Mouse (Mus musculus): ENCODE data around the gene Chst5. TPM values are rescaled to one million over a fixed set of nuclear protein-coding genes. Genes with fewer than 3 reads are reported as not detected.
A peak's percentile ranks its signal among the peaks of the same experiment; 100 is the strongest.

Gene Chst5
- polyA plus RNA-seq, 1 experiment from 2014 or later: 1.4 TPM

DNA sequence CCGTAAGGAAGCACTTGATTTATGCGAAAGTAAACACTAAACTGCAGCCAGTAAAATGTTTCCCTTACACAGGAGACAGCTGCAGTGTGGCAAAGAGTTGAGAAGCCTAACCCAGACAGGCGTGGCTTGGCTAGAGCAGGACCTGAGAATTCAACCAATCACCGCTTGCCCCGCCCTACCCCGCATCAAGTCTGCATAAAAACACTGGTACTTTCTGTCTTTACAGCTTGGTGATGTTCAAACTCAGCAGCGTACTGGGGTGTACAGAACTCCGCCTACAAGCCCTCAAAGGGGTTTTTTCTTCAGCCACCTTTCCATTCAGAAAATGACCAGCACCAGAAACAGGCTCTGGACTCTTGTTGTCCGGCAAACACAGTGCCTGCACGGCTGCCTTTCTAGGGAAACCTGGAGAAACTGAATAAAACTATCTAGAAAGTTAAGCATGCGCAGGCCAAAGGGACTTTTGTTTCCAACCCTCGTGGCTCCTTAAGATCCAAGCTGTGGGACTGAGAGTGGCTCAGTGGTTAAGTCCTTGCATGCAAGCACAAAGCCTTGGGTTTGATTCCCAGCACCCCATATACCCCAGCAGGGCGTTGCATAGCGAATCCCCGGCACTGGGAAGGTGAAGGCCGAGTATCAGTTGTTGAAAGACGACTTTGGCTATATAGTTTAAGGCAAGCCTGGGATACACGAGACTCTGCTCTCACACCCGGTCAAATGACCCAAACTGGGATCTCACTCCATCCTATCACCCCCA lies 22.5 kb upstream of the Chst5 start:
- Histone ChIP-seq H3K9me3 (ENCODE audit: control insufficient read depth, low read length) (no peaks in the 10 kb centered on the region), H3K4me1 (ENCODE audit: control insufficient read depth, insufficient read depth, low read length) (peaks cover 9% of the 10 kb centered on the region), H3K4me3 (ENCODE audit: low read length) (peak overlapping the region; percentile 76), H3K27me3 (replicated peaks; ENCODE audit: control insufficient read depth, insufficient read depth, low read length) (no peaks in the 10 kb centered on the region), H3K27ac (ENCODE audit: low read length) (0 out of 2 replicates have a peak overlapping the region, but pooled peaks have one; percentile 0), H3K4me2 (ENCODE audit: low read depth, low read length) (peak overlapping the region; percentile 88), H3K9ac (ENCODE audit: low read depth, low read length) (peak overlapping the region; percentile 75), H3K36me3 (ENCODE audit: control insufficient read depth, insufficient read depth, low read length) (no peaks in the 10 kb centered on the region)
- 27% methylated on average over 19 of the region's 19 CpGs for WGBS
- ATAC-seq: peak; percentile 49

DNA sequence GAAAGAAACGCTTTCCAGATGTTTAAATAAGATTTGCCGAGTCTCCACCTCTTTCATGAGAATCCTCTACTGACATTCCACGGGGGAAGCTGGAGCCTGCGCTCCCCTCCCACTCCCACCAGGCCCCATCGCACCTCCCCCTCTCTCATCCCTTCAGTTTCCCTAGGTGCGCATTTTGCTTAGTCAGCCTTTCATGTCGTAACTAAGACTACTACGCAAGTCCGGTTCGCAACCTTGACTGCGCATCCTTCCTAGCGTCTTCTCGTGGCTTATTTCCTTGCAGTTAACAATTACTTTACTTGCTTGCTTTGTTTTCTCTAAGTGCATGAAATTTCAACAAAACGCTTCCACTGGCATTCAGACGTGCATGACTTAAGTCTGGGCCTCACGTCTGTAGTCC lies 21.5 kb upstream of the Chst5 start:
- Histone ChIP-seq H3K4me3 (ENCODE audit: low read length) (no peak overlapping the region), H3K27me3 (replicated peaks; ENCODE audit: control insufficient read depth, insufficient read depth, low read length) (no peaks in the 10 kb centered on the region), H3K27ac (ENCODE audit: low read length) (no peak overlapping the region), H3K4me2 (ENCODE audit: low read depth, low read length) (no peak overlapping the region), H3K4me1 (ENCODE audit: control insufficient read depth, insufficient read depth, low read length) (peaks cover 9% of the 10 kb centered on the region), H3K9ac (ENCODE audit: low read depth, low read length) (no peak overlapping the region), H3K36me3 (ENCODE audit: control insufficient read depth, insufficient read depth, low read length) (no peaks in the 10 kb centered on the region), H3K9me3 (ENCODE audit: control insufficient read depth, low read length) (no peaks in the 10 kb centered on the region)
- ATAC-seq: no peak
- 72% methylated on average over 16 of the region's 16 CpGs for WGBS

DNA sequence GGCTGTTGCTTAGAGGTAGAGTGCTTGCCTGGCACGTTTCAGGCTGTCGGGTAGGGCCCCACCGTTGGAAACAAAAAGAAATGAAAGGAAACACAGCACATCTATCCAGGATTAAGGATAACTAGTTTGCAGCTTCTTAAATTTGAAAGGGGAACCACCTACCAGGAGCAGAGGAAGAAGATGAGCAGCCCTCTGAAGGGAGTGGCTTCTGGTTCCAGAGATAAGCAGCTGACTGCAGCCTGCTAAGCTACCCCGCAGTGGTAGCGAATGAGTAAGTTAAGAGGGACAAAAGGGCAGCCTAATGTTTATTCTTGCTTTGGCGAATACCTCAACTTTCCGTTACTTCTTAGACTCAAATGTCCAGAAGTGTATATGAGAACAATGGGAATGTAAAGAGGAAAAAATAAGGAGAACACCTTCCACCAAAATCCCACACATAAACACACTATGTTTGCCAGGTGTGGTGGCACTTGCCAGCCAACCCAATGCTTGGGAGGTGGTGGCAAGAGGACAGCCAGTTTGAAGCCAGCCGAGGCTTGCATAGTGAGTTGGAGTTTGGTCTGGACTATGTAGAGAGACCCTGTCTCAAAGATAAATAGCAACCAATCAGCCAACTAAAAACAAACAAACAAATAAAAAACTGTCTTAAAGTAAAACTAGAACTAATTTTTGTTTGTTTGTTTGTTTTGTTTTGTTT lies 19.5 kb upstream of the Chst5 start:
- WGBS: 56% methylated on average over 8 of the region's 8 CpGs
- Histone ChIP-seq H3K27ac (ENCODE audit: low read length) (no peak overlapping the region), H3K9me3 (ENCODE audit: control insufficient read depth, low read length) (no peaks in the 10 kb centered on the region), H3K9ac (ENCODE audit: low read depth, low read length) (no peak overlapping the region), H3K4me1 (ENCODE audit: control insufficient read depth, insufficient read depth, low read length) (peaks cover 9% of the 10 kb centered on the region), H3K27me3 (replicated peaks; ENCODE audit: control insufficient read depth, insufficient read depth, low read length) (no peaks in the 10 kb centered on the region), H3K4me2 (ENCODE audit: low read depth, low read length) (no peak overlapping the region), H3K4me3 (ENCODE audit: low read length) (no peak overlapping the region), H3K36me3 (ENCODE audit: control insufficient read depth, insufficient read depth, low read length) (no peaks in the 10 kb centered on the region)
- no peak for ATAC-seq

DNA sequence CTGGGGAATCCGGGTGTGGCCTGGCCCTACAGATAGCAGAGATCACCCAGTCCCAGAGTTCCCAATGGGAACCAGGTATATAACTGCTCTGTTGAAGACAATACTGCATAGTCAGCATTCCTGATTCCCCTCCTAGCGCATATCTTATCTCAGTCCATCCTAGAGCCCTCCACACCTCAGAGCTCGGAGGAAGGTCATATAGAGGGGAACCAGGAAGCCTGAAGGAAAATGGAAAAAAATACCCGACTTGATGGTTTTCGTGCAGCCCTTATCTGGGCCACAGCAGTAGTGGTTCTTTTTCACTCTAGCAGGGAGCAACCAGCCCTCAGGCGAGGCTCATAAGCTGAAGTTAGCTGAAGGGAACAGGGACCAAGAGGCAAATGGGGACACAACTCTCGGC lies 14.7 kb upstream of the Chst5 start:
- H3K27ac ChIP-seq (ENCODE audit: low read length): peak overlapping the region; percentile 44; the same call in 1 of the 2 replicates
- H3K4me3 ChIP-seq (ENCODE audit: low read length): no peak overlapping the region
- WGBS: 59% methylated on average over 7 of the region's 7 CpGs
- ATAC-seq: peak; percentile 91
- H3K27me3 ChIP-seq (replicated peaks; ENCODE audit: control insufficient read depth, insufficient read depth, low read length): no peaks in the 10 kb centered on the region
- H3K4me2 ChIP-seq (ENCODE audit: low read depth, low read length): no peak overlapping the region
- H3K9ac ChIP-seq (ENCODE audit: low read depth, low read length): no peak overlapping the region
- no peaks in the 10 kb centered on the region for H3K9me3 ChIP-seq (ENCODE audit: control insufficient read depth, low read length)
- H3K36me3 ChIP-seq (ENCODE audit: control insufficient read depth, insufficient read depth, low read length): no peaks in the 10 kb centered on the region
- no peaks in the 10 kb centered on the region for H3K4me1 ChIP-seq (ENCODE audit: control insufficient read depth, insufficient read depth, low read length)

DNA sequence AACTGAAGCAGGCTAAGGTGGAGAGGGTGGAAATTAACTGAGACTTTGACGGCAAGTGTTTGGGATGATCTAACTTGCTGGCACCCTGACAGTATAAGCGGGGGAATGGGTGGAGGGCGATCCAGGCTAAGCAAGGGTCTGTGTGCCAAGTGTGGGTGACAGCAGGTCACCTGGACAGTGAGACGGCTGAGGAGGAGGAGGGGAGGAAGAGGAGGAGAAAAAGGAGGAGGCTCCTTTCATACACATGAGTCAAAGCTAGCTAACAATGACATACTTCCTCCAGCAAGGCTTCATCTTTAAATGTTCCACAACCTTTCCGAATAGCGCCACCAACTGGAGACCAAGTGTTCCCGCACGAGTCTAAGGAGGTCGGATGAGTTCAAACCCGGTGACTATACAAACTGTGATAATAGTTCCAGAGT lies 13.1 kb upstream of the Chst5 start:
- peak; percentile 36; the same call in 1 of the 2 replicates for ATAC-seq
- no peaks in the 10 kb centered on the region for H3K4me1 ChIP-seq (ENCODE audit: control insufficient read depth, insufficient read depth, low read length)
- H3K4me2 ChIP-seq (ENCODE audit: low read depth, low read length): no peak overlapping the region
- H3K36me3 ChIP-seq (ENCODE audit: control insufficient read depth, insufficient read depth, low read length): peaks cover 3% of the 10 kb centered on the region; the same call in 1 of the 2 replicates
- no peak overlapping the region for H3K4me3 ChIP-seq (ENCODE audit: low read length)
- 29% methylated on average over 10 of the region's 10 CpGs for WGBS
- no peak overlapping the region for H3K27ac ChIP-seq (ENCODE audit: low read length)
- no peaks in the 10 kb centered on the region for H3K9me3 ChIP-seq (ENCODE audit: control insufficient read depth, low read length)
- no peak overlapping the region for H3K9ac ChIP-seq (ENCODE audit: low read depth, low read length)
- H3K27me3 ChIP-seq (replicated peaks; ENCODE audit: control insufficient read depth, insufficient read depth, low read length): no peaks in the 10 kb centered on the region

DNA sequence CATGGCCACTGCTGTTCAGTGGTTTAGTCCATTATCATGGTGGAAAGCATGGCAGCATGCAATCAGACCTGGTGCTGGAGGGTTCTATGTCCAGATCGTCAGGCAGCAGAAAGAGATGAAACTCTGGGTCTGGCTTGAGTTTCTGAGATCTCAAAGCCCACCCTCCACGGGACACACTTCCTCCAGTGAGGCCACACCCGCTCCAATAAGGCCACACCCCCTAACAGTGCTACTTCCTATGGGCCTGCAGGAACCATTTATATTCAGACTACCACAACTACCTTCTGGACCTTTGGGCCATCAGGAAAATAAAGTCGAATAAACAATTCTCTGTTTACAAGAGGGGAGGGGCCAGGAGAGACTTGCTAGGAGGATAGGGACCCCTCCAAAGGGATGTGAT lies 10.7 kb upstream of the Chst5 start:
- Histone ChIP-seq H3K36me3 (ENCODE audit: control insufficient read depth, insufficient read depth, low read length) (peaks cover 3% of the 10 kb centered on the region; the same call in 1 of the 2 replicates), H3K27me3 (replicated peaks; ENCODE audit: control insufficient read depth, insufficient read depth, low read length) (no peaks in the 10 kb centered on the region), H3K27ac (ENCODE audit: low read length) (no peak overlapping the region), H3K4me3 (ENCODE audit: low read length) (no peak overlapping the region), H3K4me2 (ENCODE audit: low read depth, low read length) (no peak overlapping the region), H3K9me3 (ENCODE audit: control insufficient read depth, low read length) (no peaks in the 10 kb centered on the region), H3K4me1 (ENCODE audit: control insufficient read depth, insufficient read depth, low read length) (no peaks in the 10 kb centered on the region; the same call in 1 of the 2 replicates), H3K9ac (ENCODE audit: low read depth, low read length) (no peak overlapping the region)
- 76% methylated on average over 4 of the region's 4 CpGs for WGBS
- no peak for ATAC-seq

DNA sequence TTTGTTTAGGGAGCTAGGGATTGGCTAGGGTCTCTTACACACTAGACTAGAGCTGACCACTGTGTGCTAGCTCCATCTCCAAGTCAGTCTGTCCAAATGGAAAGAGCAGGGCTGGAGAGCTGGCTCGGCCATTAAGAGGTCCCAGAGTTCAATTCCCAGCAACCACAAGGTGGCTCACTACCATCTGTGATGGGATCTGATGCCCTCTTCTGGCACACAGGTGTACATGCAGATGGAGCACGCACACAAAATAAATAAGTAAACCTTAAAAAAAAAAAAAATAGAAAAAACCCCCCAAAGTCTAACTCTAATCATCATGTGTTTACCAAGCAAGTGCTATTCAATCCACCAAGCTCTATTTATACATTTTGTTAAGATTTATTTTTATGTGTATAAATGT lies 9.4 kb upstream of the Chst5 start:
- no peak for ATAC-seq
- WGBS: 85% methylated on average over 2 of the region's 2 CpGs
- H3K4me3 ChIP-seq (ENCODE audit: low read length): no peak overlapping the region
- H3K9ac ChIP-seq (ENCODE audit: low read depth, low read length): no peak overlapping the region
- peaks cover 3% of the 10 kb centered on the region; the same call in 1 of the 2 replicates for H3K36me3 ChIP-seq (ENCODE audit: control insufficient read depth, insufficient read depth, low read length)
- no peak overlapping the region for H3K4me2 ChIP-seq (ENCODE audit: low read depth, low read length)
- no peaks in the 10 kb centered on the region for H3K9me3 ChIP-seq (ENCODE audit: control insufficient read depth, low read length)
- no peak overlapping the region for H3K27ac ChIP-seq (ENCODE audit: low read length)
- no peaks in the 10 kb centered on the region; the same call in 1 of the 2 replicates for H3K4me1 ChIP-seq (ENCODE audit: control insufficient read depth, insufficient read depth, low read length)
- no peaks in the 10 kb centered on the region for H3K27me3 ChIP-seq (replicated peaks; ENCODE audit: control insufficient read depth, insufficient read depth, low read length)

DNA sequence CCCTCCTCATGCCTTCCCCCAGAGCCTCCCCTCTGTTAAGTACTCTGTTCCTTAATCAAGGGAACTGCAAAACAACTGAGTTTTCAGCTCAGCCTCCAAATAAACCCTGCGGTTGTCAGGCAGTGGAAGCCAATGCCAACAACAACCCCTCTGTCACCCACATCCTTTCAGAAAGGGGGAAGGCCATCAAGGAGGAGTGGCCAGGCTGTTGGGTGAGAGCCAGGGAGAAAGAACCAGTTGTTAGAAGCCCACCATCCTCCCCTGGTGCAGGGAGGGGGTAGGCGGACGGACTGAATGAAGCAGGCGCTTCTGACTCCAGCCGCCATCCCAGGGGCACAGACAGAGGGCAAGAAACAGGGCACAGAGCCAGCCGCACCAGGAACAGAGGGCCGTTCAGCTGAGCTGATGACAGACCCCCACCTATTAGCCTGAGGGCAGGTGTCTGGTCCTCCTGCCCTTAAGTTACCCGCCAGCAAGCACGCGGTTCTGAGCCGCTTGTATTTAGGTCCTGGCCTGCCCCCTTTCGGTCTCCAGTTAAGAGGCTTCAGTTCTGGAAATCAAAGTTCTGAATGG lies 2.7 kb upstream of the Chst5 start:
- Histone ChIP-seq H3K4me2 (ENCODE audit: low read depth, low read length) (no peak overlapping the region), H3K4me3 (ENCODE audit: low read length) (no peak overlapping the region), H3K27me3 (replicated peaks; ENCODE audit: control insufficient read depth, insufficient read depth, low read length) (peaks cover 14% of the 10 kb centered on the region), H3K9me3 (ENCODE audit: control insufficient read depth, low read length) (no peaks in the 10 kb centered on the region), H3K36me3 (ENCODE audit: control insufficient read depth, insufficient read depth, low read length) (no peaks in the 10 kb centered on the region), H3K9ac (ENCODE audit: low read depth, low read length) (no peak overlapping the region), H3K27ac (ENCODE audit: low read length) (no peak overlapping the region), H3K4me1 (ENCODE audit: control insufficient read depth, insufficient read depth, low read length) (peaks cover 6% of the 10 kb centered on the region)
- WGBS: 57% methylated on average over 12 of the region's 12 CpGs
- ATAC-seq: peak; percentile 57

DNA sequence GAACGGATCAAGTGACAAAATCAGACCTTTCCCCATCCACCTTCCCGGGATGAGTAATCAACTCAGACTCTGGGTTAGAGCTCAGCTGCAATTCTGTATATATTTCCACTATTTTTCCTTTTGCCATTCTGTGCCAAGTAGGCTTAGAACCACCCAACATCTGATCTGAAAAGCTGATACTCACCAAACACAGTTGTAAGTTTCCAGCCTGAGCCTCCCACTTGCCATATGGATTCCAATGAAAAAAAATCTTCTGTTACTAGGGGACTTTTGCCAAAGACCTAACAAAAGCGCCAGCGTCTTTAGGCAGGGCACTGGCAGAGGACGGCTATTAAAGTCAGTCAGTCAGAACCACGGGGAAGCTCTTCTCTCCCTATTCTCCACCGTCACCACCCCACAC lies 1.3 kb upstream of the Chst5 start:
- 60% methylated on average over 7 of the region's 7 CpGs for WGBS
- ATAC-seq: no peak

More for the DNA sequence above, 1.3 kb upstream of the Chst5 start:
- peaks cover 6% of the 10 kb centered on the region for H3K4me1 ChIP-seq (ENCODE audit: control insufficient read depth, insufficient read depth, low read length)
- H3K36me3 ChIP-seq (ENCODE audit: control insufficient read depth, insufficient read depth, low read length): no peaks in the 10 kb centered on the region
- peaks cover 14% of the 10 kb centered on the region for H3K27me3 ChIP-seq (replicated peaks; ENCODE audit: control insufficient read depth, insufficient read depth, low read length)
- H3K9me3 ChIP-seq (ENCODE audit: control insufficient read depth, low read length): no peaks in the 10 kb centered on the region
- no peak overlapping the region for H3K4me3 ChIP-seq (ENCODE audit: low read length)
- no peak overlapping the region for H3K9ac ChIP-seq (ENCODE audit: low read depth, low read length)
- no peak overlapping the region for H3K27ac ChIP-seq (ENCODE audit: low read length)
- H3K4me2 ChIP-seq (ENCODE audit: low read depth, low read length): no peak overlapping the region

Measured in intestine, embryonic 16.5 days (tissue).